Mouse (Mus musculus): Measurements from ENCODE around the gene Ppp4c.

DNA sequence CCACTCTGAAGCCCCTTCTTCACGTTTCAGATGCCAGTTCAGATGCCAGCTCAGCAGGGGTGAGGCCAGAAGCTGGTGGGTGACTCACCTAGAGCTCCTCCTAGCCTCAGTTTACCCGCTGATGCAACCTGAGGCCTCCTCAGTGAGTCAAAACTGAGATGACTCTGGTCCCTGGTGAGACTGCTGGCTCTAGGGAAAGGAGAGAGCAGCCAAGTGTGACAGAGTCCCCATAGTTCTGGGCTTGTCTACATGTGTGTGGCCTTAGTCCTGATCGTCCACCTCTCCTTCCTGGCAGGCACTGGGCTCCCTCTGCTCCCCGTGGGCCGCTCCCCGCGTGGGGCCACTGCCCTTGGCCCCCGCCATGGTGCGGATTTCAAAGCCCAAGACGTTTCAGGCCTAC lies 14.8 kb downstream of the Ppp4c start:
- TF ChIP-seq CTCF (IDR thresholded peaks at IDR 0.05; ENCODE audit: borderline replicate concordance, control insufficient read depth, extremely low read depth, insufficient read depth, low read length, poor library complexity) (no peak), POLR2A (IDR thresholded peaks at IDR 0.05; ENCODE audit: control insufficient read depth, extremely low read depth, insufficient read depth, low read length, poor library complexity) (no peak)

Measured in thymus, adult 2 months (tissue).